Mouse (Mus musculus) CD4-positive, CD25-positive, alpha-beta regulatory T cell, adult 4 months (primary cell): Measurements from ENCODE around the gene Vmn1r218. TPM values are rescaled to one million over a fixed set of nuclear protein-coding genes. Genes with fewer than 3 reads are reported as not detected.
"Not testable (repeated sequence)": the region's sequence is repeated elsewhere in the genome, so short reads cannot be mapped to it uniquely, and the experiment has no call there.

Source experiments
- ATAC-seq: one replicate; pipeline ENCODE4 v1.8.0; 2017
- polyA plus RNA-seq, 2 experiments: library from polyadenylated mRNA; unstranded; fragments of 100-300 nt; shearing (Covaris generic); gene quantifications; one replicate each; pipeline ENCODE4 v1.2.1; 2017

Vmn1r218 gene
- polyA plus RNA-seq, result under 1 TPM in 1 of 2 experiments, not detected in 1; 0.04 TPM

DNA sequence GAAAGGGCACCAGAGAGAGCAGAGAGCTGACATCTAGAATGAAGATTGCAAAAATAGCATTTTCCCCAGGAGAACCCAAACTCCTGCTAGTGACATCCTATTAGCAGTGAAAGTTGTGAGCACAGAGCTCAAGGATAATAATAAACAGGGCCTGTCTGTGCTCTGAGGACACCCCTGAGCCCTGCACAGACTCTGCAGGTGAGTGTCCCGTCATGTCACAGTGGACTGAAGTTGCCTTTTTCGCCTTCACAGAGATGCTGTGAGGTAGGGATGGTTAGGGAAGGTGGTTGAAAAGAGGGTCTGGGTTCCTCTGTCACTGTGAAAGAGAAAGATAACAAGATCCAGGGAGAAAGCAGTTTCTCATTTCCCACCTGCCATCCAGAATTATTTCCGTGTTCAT, at the start of gene Vmn1r218:
Gene Vmn1r218, plus strand, starts transcription at position 57 of the 400 bp plus-strand sequence.
- ATAC-seq, result no peak

DNA sequence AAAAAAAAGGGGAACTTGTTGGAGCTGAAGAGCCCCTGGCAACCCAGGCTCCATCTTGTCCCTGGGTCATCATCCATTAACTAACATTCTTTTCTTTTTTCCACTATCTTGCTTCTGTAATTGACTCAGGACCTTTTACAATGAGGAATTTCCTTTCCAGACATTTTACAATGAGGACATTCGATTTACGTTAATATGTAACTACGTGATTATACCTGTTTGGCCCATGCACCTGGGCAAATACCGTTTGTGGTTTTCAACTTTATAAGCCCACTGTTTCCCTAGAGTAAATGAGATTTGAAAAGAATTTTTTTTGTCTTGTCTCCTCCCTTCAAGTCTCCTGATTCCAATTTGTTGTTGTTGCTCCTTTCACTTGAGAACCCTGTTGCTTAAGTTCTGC, 38.6 kb upstream of the Vmn1r218 start:
- no peak for ATAC-seq

DNA sequence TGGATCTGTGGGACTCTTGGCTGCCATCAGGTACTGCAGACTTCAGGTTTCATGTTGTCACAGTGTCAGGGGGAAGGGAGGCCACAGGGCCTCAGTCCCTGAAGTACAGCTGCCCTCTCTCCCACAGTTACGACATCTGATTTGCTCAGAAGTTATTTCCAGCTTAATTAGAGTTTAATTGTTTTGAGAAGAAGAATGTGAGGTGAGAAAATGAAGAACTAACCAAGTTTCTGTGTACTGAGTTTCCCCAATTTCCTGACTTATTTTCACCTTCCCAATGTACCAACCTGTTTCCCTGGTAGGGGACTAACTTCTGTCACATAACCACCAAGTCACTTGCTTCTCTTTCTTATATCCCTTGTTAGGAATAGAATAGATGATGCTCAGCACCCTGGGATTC, 14.8 kb upstream of the Vmn1r218 start, which contains the start of gene Vmn1r217:
Gene Vmn1r217, minus strand, starts transcription at position 101 of the 400 bp plus-strand sequence.
- not testable (repeated sequence) for ATAC-seq

DNA sequence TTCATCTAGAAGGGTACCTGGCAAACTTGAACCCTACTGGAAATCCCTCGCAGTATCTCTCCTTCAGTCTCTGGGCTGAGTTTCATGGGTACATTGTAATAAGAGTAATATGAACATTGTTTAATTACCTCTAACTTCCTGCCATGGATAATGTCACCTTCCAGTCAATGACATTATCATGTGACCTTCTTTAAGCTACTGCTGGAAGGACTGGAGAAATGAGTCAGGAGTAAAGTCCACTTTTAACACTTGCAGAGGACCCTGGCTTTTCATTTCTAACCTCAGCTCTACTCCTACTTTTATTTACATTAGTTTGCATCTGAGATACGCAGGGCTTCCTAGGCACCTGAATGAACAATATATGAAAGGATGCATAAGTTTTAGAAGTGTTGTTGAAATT, 12.3 kb upstream of the Vmn1r218 start:
- ATAC-seq, result no peak

DNA sequence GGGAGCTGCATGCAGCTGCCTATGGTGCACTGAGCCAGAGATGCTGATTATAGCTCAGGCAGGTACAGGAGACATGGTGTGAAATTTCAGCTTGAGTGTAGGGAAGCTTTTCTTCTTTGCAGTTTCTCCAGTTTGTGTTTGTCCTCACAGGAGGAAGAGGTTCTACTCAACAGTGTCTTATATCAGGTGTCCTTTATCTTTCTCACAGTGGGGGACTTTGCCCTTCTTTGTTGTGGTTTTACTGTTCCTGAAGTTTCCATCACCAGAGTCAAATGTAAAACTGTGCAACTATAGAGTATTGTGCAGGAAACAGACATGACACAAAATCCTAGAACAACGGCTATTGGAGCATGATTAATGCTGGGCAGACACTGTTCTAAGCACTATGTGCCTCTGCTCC, 546 bp downstream of the Vmn1r218 start:
- ATAC-seq, result no peak

DNA sequence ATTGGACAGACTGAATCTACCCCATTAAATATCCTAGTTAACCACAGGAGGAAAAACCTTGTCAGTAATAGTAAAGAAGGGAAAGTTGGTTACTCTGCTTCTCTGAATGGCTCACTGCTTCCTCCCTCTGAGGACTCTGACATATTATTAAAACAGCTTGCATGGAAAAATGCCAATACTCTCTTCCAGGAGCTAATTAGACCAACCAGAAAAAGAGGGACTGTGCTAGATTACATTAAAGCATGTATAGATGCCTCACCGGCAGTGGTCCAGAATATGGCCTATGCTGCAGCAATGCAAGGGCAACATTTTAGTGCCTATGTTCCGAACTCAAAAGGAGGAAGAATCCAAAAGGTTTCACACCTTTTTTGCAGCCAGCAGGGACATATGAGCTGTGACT, 5.9 kb downstream of the Vmn1r218 start:
- ATAC-seq, result no peak

DNA sequence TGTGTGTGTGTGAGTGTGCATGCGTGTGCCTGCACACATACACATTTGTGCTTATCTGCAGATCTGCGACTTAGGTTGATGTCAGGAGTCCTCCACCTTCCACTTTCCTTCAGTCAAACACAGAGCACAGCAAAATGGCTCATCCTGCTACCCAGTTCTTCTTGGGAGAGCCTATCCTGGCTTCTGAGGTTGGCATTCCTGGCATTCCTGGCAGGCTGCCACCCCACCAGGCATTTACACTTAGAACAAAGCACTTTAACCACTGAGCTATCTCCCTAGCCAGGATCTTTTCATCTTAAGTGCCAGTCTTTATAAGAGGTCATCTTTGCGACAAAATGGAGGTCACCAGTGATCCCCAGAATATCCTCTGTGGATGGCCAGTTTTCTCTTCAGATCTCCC, 24.9 kb downstream of the Vmn1r218 start:
- ATAC-seq, result no peak

DNA sequence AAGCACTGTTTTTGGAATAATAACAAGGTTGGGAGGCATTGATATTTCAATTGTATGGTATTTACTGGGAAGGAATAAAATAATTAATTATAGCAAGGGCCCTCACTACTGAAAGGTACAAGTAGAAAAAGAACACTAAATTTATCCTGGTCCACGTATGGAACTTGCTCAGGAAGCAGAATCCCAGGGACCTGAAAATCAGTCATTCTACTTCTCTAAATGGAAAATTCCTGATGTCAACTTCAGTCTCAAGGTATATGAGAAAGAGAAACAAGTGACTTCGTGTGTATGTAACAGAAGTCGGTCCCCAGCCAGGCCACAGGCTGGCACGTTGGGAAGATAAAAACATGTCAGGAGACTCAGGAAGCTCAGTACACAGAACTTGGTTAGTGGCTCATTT, 26.1 kb downstream of the Vmn1r218 start, which contains the start of gene Vmn1r219:
Gene Vmn1r219, plus strand, starts transcription at position 301 of the 400 bp plus-strand sequence.
- no peak for ATAC-seq

DNA sequence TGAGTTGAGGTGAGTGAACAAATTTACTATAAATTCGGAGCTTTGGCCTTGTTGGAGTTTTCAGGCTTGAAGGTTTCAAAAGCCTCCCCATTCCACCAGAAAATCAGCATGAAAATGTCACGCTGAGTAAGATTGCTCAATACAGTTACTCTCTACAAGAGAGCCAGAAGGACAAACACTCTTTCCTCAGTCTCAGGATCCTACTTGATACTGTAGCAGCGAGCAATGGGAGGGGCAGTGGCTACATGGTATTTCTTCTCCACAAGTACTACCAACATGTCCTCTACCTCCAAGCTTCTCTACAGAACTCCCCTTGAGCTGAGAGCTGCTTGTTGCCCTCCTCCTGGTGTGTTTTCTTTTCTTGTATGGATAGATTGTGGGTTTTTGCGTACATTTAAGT, 33.5 kb downstream of the Vmn1r218 start:
- not testable (repeated sequence) for ATAC-seq

DNA sequence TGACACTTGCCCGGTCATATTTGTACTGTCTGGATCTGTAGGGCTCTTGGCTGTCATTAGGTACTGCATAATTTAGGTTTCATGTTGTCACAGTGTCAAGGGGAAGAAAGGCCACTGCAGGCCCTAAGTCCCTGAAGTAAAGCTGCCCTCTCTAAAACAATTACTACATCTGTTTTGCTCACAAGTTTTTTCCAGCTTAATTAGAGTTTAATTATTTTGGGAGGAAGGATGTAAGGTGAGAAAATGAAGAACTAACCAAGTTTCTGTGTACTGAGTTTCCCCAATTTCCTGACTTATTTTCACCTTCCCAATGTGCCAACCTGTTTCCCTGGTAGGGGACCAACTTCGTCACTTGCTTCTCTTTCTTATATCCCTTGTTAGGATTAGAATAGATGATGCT, 54.9 kb downstream of the Vmn1r218 start, which contains the start of gene Vmn1r220:
Gene Vmn1r220, minus strand, starts transcription at position 101 of the 400 bp plus-strand sequence.
- no peak for ATAC-seq

Other genes starting within 250 kb of the Vmn1r218 start
- not detected for gene Vmn1r212, start 248.9 kb upstream of the Vmn1r218 start, polyA plus RNA-seq
- gene Vmn1r213, start 125.5 kb upstream of the Vmn1r218 start, polyA plus RNA-seq, result not detected
- gene Vmn1r214, start 102.7 kb upstream of the Vmn1r218 start, polyA plus RNA-seq, result under 1 TPM in 1 of 2 experiments, not detected in 1; 0.11 TPM
- gene Vmn1r215, start 65.1 kb upstream of the Vmn1r218 start, polyA plus RNA-seq, result not detected
- gene Vmn1r217, start 14.9 kb upstream of the Vmn1r218 start, polyA plus RNA-seq, result not detected
- gene Vmn1r219, start 26.2 kb downstream of the Vmn1r218 start, polyA plus RNA-seq, result not detected
- not detected for gene Vmn1r220, start 54.8 kb downstream of the Vmn1r218 start, polyA plus RNA-seq
- not detected for gene Vmn1r221, start 81.0 kb downstream of the Vmn1r218 start, polyA plus RNA-seq
- gene Vmn1r222, start 102.8 kb downstream of the Vmn1r218 start, polyA plus RNA-seq, result not detected
- gene Vmn1r223, start 114.0 kb downstream of the Vmn1r218 start, polyA plus RNA-seq, result not detected
- 10 to 100 TPM; 29.6 to 34.2 TPM for gene Zfp322a, start 236.1 kb downstream of the Vmn1r218 start, polyA plus RNA-seq